Mouse (Mus musculus) layer of hippocampus, adult 9-10 months (tissue): ENCODE results near the gene Bcas2.
"Not testable (repeated sequence)": the region's sequence is repeated elsewhere in the genome, so short reads cannot be mapped to it uniquely, and the experiment has no call there.

Source experiments
- DNase-seq: peaks from one replicate; pipeline ENCODE4 v3.0.0; 2022; ENCODE audit warnings: low spot score

The Bcas2 gene

DNA sequence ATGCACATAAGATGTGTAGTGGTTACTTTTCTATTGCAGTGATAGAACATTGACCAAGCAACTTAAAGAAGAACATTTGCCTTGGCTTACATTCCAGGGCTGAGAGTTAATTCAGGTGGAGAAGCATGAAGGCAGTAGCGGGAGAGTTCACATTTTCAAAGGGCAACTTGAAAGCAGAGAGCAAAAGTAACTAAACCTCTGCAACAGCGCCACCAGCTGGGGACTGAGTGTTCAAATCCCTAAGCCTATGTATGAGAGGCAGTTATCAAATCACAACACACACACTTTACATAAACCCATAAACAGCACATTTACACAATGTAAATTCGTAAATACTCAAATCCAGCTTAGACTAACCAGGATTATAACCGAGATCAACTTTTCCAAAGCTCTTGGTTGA is 1.7 kb upstream of the Bcas2 start:
- DNase-seq, result peak; percentile 32

DNA sequence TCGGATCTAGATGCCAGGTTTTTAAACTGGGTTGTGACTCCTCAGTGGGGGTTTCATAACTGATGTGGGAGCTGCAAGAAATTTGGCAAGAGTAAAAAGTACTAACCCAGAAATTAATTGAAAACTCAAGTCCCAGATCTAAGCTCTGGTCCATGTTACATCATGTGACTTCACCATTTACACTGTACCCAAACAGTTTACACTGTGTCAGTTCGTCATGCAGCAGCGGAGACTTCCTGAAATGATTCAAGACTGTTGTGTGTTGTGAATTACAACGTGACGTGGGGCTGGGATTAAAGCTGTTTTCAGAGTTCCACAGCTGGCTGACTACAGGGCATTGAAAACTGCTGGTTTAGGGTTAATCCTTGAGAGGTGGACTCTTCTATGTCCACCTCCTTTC is 1.2 kb downstream of the Bcas2 start:
- no peak for DNase-seq

DNA sequence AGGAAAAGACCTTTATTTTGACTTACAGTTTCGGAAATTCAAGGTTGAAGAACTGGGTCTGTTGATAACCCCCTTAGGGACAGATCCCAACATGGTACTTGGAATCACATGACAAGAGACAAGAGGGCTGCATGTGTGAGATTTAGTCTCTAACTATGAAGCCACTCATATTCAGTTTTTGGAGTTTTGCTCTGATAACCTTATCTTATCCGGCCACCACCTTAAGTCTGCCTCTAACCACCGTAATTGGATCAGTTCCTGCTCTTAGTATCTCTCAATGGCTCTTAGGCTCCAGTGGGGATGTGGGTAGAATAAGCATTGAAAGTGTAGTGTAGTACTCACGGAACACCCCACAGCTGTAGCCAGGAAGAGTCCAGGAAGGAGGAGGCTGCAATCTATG is 5.3 kb downstream of the Bcas2 start:
- no peak for DNase-seq

DNA sequence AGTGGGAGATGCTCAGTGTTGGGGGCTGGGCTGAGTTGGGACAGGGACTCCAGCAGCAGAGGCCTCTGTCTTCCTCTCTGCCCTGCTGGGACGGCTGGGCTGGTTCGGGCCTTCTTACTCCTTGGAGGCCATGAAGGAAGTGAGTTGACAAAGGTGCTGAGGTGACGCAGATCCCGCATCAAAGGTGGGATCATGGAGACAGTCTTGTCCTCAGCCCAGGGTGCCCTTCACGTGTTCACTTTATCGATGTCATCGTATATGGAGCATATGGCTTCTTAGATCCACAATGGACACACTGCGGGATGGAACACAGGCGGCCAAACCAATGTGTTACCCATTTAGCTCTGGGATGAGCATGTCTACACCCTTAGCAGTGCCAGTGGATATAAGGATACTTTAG is 8.1 kb downstream of the Bcas2 start:
- DNase-seq, result no peak

DNA sequence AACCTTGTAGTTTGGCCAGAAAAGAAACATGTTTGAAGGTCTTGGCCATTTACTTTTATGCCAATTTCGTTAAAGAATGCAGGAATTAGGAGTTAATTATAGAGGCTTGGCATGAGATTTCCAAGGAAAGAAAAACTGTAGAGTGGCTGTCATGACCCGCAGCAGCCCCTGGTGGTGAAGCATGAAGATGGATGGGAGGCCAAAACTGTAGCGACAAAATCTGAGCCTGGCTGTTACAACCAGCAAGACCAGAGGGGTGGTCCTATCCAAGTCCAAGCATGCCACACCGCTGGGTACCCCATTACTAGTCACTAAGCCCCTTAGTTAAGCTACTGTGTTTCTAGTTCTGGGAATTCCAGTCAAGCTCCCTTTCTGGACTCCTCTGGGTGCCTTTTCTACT is 9.7 kb downstream of the Bcas2 start:
- DNase-seq, result no peak

DNA sequence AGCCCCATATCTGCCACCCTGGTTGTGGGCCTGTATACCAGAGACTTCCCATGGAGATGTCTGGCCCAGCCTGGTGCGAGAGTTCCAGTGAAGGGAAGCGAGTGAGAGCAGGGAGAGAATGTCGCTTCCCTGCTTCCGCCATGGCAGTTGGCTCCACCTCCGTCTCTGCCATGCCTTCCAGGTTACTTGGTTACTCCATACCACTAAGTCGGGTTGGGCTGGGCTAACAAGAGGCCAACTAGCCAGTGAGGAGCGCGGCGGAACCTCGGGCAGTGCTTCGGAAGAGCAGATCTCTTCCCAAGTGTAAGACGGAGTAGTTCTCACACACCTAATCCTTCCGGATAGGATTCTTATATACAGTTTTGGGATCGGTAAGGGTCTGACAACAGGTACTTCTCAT is 11.4 kb downstream of the Bcas2 start:
- DNase-seq, result no peak

DNA sequence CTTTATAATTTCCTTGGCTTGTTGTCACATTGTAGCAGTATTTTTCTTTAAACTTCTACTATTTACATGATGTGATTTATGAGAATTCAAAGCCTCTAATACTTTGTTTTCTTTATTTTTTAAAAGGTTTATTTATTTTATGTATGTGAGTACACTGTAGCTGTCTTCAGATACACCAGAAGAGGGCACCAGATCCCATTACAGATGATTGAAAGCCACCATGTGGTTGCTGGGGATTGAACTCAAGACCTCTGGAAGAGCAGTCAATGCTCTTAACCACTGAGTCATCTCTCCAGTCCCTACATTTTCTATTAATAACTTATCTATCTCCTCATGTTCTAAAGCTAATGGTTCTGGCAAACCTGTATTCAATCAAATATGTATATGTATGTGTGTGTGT is 13.0 kb downstream of the Bcas2 start:
- not testable (repeated sequence) for DNase-seq

DNA sequence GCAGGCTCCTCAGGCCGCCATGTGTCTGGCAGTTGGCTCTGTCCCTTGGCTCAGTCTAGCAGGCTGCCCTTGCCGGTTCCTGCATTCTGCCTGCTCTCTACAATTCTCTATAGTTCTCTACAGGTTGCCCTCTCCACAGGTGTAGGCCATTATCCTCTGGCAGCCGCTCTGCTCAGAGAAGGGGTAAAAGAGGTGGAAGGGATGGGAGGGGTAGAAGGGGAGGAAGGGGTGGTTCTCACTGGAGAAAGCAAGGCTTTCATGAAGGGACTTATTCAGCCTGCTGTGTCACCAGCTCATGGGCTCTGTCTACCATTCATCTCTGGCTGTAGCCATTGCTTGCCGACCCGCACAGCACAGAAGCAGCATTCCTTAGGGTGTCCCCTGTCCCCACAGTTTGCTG is 17.0 kb downstream of the Bcas2 start:
- no peak for DNase-seq

DNA sequence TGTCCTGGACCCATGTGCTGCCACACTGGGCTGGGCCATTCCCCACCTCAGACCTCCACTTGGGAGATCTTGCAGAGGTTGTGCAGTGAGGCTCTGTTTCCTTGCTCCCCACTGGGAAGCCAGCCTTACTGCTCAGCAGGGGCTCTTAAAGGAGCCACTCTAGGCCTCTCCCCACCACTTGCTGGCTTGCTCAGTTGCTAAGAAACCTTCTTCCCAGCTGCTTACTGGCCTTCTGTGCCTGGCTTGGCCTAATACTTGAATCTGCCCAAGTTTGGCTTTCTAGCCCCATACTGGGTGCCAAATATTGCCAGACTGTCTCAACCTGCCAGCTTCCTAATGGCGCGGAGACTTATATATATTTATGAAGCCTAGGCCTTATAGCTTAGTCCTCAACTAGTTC is 17.4 kb downstream of the Bcas2 start:
- DNase-seq, result no peak

DNA sequence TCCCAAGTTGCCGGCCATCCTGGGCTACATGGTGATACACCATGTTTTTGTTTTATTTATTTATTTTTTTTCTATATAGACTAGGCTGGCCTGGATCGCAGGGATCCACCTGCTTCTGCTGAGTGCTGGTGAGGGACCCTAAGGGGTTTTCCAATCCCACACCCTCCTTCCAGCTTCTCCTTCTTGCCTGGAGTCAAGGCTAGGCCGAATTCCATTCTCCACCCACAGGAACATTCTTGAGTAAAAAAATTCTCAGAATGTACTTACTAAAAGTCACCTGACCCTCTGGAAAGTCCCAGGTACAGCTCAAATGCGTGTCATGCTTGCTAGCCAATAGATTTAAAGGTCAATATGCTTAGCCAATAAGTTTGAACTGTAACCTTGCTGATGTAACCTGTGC is 20.7 kb downstream of the Bcas2 start:
- no peak for DNase-seq

DNA sequence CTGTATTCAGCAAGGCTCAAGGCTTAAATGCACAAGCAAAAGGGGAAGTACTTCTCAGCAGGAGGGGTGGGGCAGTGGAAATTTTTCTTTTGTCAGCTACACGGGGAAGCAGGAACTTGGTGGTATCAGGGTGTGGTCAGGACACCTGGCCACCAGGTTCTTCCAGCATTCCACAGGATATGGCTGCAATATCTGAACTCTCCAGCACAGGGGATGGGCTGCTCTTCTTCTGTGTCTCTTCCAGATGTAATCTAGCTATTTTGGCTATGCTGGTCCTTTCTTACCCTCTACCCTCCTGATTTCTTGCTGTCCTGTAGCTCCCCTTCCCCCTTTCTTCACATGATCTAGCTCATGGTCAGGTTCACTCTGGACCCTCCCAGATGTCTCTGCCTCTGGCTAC is 21.7 kb downstream of the Bcas2 start:
- no peak for DNase-seq

DNA sequence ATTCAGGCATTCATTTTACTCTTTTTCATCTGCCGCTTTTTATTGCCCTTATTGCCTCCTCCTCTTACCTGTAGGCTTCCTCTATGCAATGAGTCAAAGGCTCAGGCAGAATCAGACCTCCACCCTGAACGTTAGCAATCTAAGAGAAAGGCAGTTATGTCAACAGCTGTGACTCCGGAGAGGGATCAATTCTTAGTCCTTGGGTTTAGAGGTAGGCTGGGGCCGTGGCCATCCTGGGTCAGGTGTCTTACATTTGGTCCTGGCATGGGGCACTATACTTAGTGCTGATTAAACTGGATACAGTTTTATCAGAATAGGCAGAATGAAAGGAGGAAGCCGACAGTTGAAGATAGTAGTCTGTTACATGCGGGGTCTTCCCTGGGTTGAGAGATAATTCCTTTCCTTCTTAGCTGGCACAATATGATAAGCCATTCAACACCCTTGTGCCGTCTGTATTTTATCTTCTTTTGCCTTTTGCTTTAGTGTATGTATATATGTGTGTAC is 24.9 kb downstream of the Bcas2 start:
- no peak for DNase-seq

DNA sequence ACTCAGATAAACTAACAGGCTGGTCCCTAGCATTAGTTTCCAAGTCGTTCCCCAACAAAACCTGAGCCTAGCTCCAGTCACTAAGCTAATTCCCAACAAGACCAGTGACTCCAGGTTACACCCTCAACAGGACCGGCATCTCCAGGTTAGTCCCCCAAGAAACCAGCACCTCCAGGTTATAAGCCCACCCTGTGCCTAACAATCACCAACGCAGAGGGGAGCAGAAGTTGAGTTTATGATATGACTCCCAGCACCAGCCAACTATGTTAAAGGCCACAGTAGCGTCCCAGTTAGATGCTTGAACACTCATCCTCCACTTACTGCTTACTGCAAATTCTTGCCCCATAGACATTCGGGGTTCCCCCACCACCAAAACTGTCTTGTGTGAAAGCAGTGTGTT is 27.9 kb downstream of the Bcas2 start:
- no peak for DNase-seq

DNA sequence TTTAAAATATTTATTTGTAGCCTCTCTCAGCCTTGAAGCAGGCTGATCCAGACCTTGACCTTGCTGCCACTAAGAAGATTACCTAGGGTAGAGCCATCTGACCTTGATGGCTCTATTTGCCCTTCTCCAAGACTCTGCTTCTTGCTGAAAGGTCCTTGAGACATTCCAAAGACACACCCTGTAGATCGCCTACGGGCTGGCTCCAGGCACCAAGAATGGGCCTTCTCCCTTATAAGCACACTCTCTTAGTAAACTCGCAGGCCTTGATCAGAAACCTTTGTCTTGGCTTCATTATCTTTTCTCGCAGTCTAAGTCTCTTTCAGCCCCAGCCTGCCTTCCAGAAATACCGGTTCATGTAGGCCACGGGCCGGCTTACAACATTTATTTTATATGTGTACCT is 29.6 kb downstream of the Bcas2 start:
- not testable (repeated sequence) for DNase-seq

DNA sequence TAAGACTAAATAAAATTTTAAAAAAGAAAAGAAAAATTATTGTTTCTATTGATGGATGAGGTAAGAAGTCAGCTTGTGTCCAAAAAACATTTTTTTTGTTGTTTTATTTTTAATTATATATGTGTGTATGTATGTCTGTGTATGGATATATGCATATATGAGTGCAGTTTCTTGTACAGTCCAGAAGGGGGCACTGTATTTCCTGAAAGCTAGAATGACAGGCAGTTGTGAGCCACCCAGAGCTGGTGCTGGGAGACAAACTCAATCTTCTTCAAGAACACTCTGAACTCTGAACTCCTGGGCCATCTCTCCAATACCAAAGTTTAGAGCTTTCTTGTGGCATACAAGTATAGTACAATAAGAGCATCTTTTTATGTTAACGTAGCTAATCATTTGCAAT is 32.1 kb downstream of the Bcas2 start:
- DNase-seq, result no peak

DNA sequence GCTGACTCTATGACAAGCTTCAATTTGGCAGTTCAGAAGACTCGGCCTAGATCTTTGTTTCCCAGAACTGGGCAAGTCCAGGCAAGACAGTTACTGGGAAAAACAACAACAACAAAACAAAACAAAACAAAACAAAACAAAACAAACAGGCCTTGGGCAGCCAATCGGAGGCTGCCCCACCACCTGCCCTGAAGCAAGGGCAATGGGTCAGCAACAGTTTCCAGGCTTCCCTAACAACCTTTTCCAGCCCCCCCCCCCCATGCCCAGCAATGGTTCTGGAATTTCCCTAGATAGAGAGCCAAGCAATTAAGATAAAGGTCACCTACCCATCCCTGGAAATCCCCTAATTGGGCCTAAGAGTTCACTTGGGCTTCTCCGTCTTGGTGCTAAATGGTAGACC is 33.0 kb downstream of the Bcas2 start:
- no peak for DNase-seq

DNA sequence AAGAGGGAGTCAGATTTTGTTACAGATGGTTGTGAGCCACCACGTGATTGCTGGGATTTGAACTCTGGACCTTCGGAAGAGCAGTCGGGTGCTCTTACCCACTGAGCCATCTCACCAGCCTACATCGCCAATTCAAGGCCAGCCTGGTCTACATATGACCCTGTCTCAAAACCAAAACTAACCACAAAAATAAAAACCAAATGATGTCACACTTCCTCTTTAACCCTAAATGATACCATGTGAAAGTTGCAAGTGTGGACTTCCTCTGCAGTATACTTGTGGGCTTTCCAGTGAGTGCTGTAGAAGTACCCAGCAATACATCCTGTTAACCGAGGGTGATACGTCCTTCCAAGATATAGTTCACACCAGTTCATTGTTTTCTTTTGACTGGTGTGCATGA is 34.9 kb downstream of the Bcas2 start:
- DNase-seq, result no peak

DNA sequence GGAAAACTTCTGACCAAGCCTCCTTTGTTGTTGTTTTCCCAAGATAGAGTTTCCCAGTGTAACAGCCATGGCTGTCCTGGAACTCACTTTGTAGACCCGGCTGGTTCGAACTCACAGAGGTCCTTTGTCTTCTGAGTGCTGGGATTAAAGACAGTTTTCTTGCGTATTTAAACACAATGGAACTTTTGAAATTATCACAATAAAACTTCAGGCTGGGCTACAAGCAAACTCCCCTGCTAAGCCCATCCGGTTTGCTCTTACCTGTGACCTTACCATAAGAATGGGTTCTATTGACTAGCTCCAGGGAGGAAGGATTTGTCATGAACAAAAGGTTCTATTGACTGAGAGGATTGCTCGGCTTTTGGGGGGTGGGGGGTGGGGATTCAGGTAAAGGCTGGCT is 36.3 kb downstream of the Bcas2 start:
- DNase-seq, result no peak

DNA sequence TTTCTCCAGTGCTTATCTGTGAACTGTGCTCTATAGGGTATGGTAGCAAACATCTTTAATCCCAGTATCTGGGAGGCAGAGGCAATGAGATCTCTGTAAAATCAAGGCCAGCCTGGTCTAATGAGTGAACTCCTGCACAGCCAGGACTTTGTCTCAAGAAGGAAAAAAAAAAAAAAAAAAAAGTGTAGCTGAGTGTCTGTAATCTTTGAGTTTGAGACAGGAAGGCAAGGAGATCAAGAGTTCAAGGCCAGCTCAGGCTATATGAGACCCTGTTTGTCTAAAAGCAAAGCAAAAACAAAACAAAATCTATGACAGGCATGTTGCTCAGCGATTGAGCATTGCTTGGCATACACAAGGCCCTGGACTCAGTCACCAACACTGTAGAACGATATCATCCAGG is 36.8 kb downstream of the Bcas2 start:
- DNase-seq, result no peak

DNA sequence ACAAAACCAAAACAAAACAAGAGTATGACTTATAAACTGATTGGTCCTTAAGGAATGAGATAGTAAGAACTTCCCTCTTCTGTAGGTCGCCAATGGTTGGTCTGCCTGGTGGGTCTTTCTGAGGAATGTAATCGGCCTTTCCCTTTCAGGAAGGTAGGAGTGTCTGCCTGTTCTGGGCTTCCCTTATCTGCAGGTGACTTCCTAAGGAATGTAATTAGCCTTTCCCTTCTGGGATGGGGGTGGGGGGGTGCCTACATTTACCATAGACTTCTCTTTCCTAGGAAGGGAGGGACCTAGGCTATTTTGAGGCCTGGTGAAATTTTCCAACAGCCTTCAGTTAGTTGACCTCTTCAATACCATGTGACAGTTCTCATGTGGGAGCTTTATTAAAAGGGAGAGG is 39.6 kb downstream of the Bcas2 start:
- no peak for DNase-seq

DNA sequence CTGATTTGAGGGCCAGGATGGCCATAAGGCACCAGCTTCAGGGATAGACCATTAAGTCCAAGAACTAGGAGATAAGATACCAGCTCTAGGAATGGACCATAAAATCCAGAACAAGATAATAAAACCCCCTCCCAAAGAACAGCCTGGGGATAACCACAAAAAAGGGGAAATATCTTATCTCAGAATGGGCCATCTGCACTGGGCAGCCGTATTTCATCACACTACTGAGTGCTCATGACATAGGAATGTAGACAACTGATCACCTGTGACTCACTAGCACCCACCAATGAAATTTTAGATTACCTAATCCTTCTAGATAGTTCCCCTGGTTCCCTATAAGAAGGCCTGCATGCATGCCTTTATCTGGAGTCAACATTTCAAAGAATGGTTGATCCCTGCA is 40.7 kb downstream of the Bcas2 start:
- DNase-seq, result no peak

DNA sequence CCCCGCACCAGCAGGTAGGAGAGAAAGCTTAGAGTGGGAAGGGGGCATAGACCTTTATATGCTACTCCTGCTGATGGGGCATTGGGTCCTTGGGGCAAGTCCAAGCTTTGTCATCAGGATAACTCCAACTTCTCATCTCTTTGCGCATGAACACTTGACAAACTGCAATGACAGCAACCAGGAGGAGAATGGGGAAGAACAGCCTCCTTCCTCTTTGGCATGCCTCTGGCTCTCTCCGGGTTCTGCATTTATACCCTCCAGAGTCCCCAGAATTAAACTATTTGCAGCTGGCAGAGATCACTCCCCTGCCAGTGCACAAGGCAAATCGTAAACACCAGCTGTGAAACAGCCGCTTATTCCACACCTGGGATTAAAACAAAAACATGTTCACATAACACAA is 42.1 kb downstream of the Bcas2 start:
- no peak for DNase-seq

DNA sequence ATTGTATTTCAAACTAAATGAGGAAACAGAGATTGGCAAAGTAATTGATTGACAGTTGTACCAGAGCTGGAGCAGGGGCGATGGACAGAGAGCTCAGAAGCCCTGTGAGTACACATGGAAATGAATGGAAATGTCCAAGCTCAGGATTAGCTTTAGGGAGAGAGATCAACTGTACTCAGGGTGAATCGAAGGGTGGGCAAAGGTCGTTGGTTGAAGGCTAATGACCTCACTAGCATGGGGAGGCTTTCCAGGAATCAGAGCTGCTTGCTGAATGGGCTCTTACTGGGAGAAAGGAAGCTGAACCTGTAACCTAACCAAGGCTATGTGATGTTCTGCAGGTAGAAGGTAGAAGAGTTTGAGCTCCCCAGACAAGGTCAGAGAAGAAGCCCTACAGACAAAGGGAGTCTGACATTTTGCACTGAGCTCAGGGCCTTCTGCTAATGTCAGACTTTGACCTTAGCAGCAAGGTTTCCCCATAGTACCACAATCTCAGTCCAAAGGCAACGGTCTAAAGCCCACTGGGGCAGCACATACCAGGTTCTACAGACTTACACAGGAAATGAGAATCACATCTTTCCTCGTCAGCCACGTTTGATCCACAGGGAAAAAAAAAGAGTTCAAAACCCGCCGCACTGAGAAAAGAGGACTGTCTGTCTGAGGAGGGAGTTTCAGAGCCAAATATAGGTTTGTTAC is 43.3 kb downstream of the Bcas2 start:
- no peak for DNase-seq

DNA sequence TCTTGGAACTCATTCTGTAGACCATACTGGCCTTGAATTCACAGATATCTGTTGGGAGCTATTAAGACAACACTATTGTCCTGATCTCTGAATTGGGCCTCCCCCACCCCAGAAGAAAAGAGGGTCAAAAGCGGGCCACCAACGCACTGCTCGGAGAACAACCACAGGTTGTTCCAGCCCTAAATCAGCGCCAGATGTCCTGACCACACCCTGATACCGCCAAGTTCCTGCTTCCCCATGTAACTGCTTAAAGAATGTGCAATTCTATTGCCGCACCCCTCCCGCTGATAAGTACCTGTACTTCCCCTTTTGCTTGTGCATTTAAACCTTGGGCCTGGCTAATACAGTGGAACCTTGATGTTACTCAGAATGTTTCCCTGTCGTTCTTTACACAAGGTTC is 43.9 kb downstream of the Bcas2 start:
- DNase-seq, result not testable (repeated sequence)

DNA sequence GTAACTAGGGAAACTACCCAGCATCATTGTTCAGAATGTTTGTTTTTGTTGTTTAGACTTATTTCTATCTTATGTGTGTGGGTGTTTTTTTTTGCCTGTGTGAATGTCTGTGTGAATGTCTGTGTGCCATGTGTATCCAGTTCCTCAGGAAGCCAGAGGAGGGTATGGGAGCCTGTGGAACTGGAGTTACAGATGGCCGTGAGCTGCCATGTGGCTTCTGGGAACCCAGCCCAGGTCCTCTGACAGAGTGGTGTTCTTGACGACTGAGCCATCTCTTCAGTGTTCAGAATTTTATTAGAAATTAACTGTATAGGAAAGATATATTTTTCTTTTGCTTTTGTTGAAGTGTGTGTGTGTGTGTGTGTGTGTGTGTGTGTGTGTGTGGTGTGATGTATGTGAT is 50.0 kb downstream of the Bcas2 start:
- peak; percentile 37 for DNase-seq
